Mouse (Mus musculus): ENCODE data around the gene Vmn2r92. TPM values are rescaled to one million over a fixed set of nuclear protein-coding genes. Genes with fewer than 3 reads are reported as not detected.
"Not testable (repeated sequence)": the region's sequence is repeated elsewhere in the genome, so short reads cannot be mapped to it uniquely, and the experiment has no call there.

Gene Vmn2r92
- not detected in 2 replicates for polyA plus RNA-seq (2014; fragmentation: Nextera tagmentation; extraction: Ambion mirVana)

DNA sequence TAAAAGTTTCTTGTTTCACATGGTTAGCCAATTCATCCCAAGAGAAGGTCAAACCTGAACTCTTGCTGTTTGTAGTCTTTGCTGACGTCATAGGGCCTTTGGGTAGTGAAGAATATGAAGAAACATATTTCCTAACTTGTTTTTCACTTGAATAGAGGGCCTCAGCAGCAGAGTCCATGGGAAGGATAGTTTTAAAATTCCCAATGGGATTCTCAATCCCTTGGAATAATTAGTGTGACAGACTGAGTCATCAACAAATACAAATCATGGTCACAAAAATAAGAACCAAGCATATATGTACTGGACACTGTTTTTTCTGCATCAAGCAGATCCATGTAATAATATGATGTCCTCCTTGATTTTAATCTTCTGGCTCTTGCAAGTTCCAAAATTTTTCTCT, at the start of gene Vmn2r92:
Vmn2r92 (plus strand) TSS at position 301 of the 400 bp plus-strand sequence.
- H3K4me1 ChIP-seq (ENCODE audit: control insufficient read depth, insufficient read depth, low read length); ATAC-seq (replicated peaks; ENCODE audit: insufficient number of reproducible peaks, low FRiP score, low TSS enrichment); H3K27ac ChIP-seq (ENCODE audit: low read depth, low read length); H3K4me2 ChIP-seq; H3K9ac ChIP-seq (ENCODE audit: low read depth, low read length); H3K4me3 ChIP-seq (ENCODE audit: low read depth, low read length); H3K27me3 ChIP-seq (ENCODE audit: control insufficient read depth, insufficient read depth, low read length); H3K9me3 ChIP-seq (replicated peaks; ENCODE audit: control insufficient read depth, low read length); H3K36me3 ChIP-seq (ENCODE audit: control insufficient read depth, insufficient read depth, low read length): not testable (repeated sequence)
- 54% methylated on average over 1 of the region's 1 CpGs for WGBS (ENCODE audit: insufficient replicate concordance)

DNA sequence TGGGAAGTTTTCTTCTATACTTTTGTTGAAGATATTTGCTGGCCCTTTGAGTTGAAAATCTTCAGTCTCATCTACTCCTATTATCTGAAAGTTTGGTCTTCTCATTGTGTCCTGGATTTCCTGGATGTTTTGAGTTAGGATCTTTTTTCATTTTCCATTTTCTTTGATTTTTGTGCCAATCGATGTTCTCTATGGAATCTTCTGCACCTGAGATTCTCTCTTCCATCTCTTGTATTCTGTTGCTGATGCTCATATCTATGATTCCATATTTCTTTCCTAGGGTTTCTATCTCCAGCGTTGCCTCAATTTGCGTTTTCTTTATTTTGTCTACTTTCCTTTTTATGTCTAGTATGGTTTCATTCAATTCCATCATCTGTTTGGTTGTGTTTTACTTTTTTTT, 49.4 kb upstream of the Vmn2r92 start:
- H3K9me3 ChIP-seq (replicated peaks; ENCODE audit: control insufficient read depth, low read length); H3K27me3 ChIP-seq (ENCODE audit: control insufficient read depth, insufficient read depth, low read length); ATAC-seq (replicated peaks; ENCODE audit: insufficient number of reproducible peaks, low FRiP score, low TSS enrichment); H3K36me3 ChIP-seq (ENCODE audit: control insufficient read depth, insufficient read depth, low read length); H3K4me1 ChIP-seq (ENCODE audit: control insufficient read depth, insufficient read depth, low read length); H3K9ac ChIP-seq (ENCODE audit: low read depth, low read length); H3K27ac ChIP-seq (ENCODE audit: low read depth, low read length); H3K4me2 ChIP-seq; H3K4me3 ChIP-seq (ENCODE audit: low read depth, low read length): not testable (repeated sequence)
- WGBS (ENCODE audit: insufficient replicate concordance), result 74% methylated on average over 3 of the region's 3 CpGs

DNA sequence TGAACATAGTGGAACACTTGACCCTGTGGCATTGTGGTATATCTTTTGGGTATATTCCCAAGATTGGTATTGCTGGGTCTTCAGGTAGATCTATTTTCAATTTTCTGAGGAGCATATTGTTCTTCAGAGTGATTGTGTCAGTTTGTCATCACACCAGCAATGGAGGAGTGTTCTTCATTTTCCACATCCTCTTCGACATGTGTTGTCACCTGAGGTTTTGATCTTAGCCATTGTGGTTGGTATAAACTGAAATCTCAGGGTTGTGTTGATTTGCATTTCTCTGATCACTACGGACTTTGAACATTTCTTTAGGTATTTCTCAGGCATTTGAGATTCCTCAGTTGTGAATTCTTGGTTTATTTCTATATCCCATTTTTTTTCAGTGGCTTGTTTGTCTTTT, 9.5 kb downstream of the Vmn2r92 start:
- H3K9ac ChIP-seq (ENCODE audit: low read depth, low read length); H3K9me3 ChIP-seq (replicated peaks; ENCODE audit: control insufficient read depth, low read length); ATAC-seq (replicated peaks; ENCODE audit: insufficient number of reproducible peaks, low FRiP score, low TSS enrichment); H3K27ac ChIP-seq (ENCODE audit: low read depth, low read length); H3K36me3 ChIP-seq (ENCODE audit: control insufficient read depth, insufficient read depth, low read length); H3K4me3 ChIP-seq (ENCODE audit: low read depth, low read length); H3K4me2 ChIP-seq; H3K4me1 ChIP-seq (ENCODE audit: control insufficient read depth, insufficient read depth, low read length); H3K27me3 ChIP-seq (ENCODE audit: control insufficient read depth, insufficient read depth, low read length): not testable (repeated sequence)
- 69% methylated on average over 2 of the region's 2 CpGs for WGBS (ENCODE audit: insufficient replicate concordance)

DNA sequence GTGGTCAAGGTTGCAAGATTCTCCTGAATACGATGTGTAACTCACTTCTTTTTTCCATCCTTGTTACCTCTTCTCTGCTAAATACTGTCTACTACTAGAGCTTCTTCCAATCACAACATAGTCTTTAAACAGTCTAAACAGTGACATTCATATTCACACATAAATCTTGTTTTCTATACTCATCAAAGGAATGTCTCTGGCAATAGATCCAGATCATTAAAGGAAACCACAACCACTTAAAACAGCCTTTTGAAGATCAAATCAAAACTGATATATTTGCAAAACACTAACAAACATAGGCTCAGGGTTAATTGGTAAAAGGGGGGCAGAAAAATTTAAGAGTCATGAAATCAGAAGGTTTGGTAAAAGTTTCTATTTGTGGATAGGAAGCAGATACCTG, 38.0 kb downstream of the Vmn2r92 start:
- Histone ChIP-seq H3K9me3 (replicated peaks; ENCODE audit: control insufficient read depth, low read length) (no peaks in the 10 kb centered on the region), H3K27ac (ENCODE audit: low read depth, low read length) (no peak overlapping the region), H3K4me3 (ENCODE audit: low read depth, low read length) (no peak overlapping the region), H3K27me3 (ENCODE audit: control insufficient read depth, insufficient read depth, low read length) (no peaks in the 10 kb centered on the region), H3K4me1 (ENCODE audit: control insufficient read depth, insufficient read depth, low read length) (no peaks in the 10 kb centered on the region), H3K36me3 (ENCODE audit: control insufficient read depth, insufficient read depth, low read length) (no peaks in the 10 kb centered on the region), H3K9ac (ENCODE audit: low read depth, low read length) (no peak overlapping the region), H3K4me2 (no peak overlapping the region)
- 83% methylated on average over 1 of the region's 1 CpGs for WGBS (ENCODE audit: insufficient replicate concordance)
- ATAC-seq (replicated peaks; ENCODE audit: insufficient number of reproducible peaks, low FRiP score, low TSS enrichment), result no peak

DNA sequence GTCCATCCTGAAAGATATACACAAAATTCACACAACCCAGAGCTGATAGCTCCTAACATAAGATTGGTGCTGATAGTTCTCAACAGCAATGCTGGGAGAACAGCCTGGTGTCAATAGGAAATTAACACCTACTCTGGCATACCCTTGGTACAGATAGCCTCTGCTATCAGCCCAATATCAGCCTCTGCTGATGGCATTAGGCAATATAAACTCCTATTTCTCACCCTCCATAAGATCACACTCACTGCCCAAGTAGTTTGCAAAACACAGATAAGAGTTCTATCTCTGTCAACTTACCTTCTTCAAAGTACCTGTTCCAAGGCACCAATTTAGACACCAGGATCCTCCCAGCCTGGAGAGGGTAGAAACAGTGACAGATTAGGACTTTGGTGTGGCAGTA, 69.6 kb downstream of the Vmn2r92 start:
- Histone ChIP-seq H3K9ac (ENCODE audit: low read depth, low read length) (no peak overlapping the region), H3K27me3 (ENCODE audit: control insufficient read depth, insufficient read depth, low read length) (no peaks in the 10 kb centered on the region), H3K9me3 (replicated peaks; ENCODE audit: control insufficient read depth, low read length) (peaks cover 5% of the 10 kb centered on the region; the same call in 1 of the 2 replicates), H3K27ac (ENCODE audit: low read depth, low read length) (no peak overlapping the region), H3K36me3 (ENCODE audit: control insufficient read depth, insufficient read depth, low read length) (no peaks in the 10 kb centered on the region), H3K4me3 (ENCODE audit: low read depth, low read length) (no peak overlapping the region), H3K4me1 (ENCODE audit: control insufficient read depth, insufficient read depth, low read length) (no peaks in the 10 kb centered on the region), H3K4me2 (no peak overlapping the region)
- no peak for ATAC-seq (replicated peaks; ENCODE audit: insufficient number of reproducible peaks, low FRiP score, low TSS enrichment)

DNA sequence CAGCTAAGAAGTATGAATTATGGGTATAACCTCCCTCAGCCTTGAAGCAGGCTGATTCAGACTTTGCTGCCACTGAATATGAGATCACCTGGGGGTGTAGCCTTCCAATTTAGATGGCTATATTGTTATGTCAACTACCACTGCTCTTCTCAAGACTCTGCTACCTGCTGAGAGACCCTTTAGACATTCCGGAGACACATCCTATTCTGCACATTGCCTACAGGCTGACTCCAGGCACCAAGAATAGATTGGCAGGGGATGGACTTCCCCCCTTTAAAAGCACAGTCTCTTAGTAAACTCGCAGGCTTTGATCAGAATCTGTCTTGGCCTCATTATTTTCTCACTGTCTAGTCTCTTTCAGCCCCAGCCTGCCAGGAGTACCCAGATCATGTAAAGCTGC, 80.3 kb downstream of the Vmn2r92 start:
- Histone ChIP-seq H3K36me3 (ENCODE audit: control insufficient read depth, insufficient read depth, low read length) (no peaks in the 10 kb centered on the region), H3K9ac (ENCODE audit: low read depth, low read length) (no peak overlapping the region), H3K27me3 (ENCODE audit: control insufficient read depth, insufficient read depth, low read length) (no peaks in the 10 kb centered on the region), H3K4me3 (ENCODE audit: low read depth, low read length) (no peak overlapping the region), H3K27ac (ENCODE audit: low read depth, low read length) (no peak overlapping the region), H3K4me2 (no peak overlapping the region), H3K4me1 (ENCODE audit: control insufficient read depth, insufficient read depth, low read length) (no peaks in the 10 kb centered on the region), H3K9me3 (replicated peaks; ENCODE audit: control insufficient read depth, low read length) (peaks cover 2% of the 10 kb centered on the region)
- WGBS (ENCODE audit: insufficient replicate concordance), result 64% methylated on average over 2 of the region's 2 CpGs
- ATAC-seq (replicated peaks; ENCODE audit: insufficient number of reproducible peaks, low FRiP score, low TSS enrichment), result no peak

DNA sequence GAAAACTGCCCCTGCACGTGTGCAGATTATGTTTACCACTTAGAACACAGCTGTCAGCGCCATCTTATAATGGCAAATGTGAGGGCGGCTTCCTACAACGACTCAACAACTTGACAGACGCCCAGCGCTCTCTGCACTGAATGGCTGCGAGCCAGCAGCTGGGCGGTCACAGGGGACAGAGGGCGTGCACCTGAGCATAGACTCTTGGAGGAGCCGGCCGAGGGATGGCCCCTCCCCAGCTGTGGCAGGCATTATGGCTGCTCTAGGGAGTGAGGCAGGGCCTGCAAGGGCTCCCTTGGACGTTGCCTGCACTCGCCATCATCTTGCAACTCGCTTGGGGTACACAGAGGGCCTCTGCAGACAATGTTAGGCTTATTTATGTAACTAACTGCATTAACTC, 85.2 kb downstream of the Vmn2r92 start:
- 77% methylated on average over 13 of the region's 14 CpGs for WGBS (ENCODE audit: insufficient replicate concordance)
- ATAC-seq (replicated peaks; ENCODE audit: insufficient number of reproducible peaks, low FRiP score, low TSS enrichment), result no peak

More for the DNA sequence above, 85.2 kb downstream of the Vmn2r92 start:
- H3K4me3 ChIP-seq (ENCODE audit: low read depth, low read length), result no peak overlapping the region
- no peak overlapping the region for H3K4me2 ChIP-seq
- H3K27ac ChIP-seq (ENCODE audit: low read depth, low read length), result no peak overlapping the region
- no peak overlapping the region for H3K9ac ChIP-seq (ENCODE audit: low read depth, low read length)
- H3K27me3 ChIP-seq (ENCODE audit: control insufficient read depth, insufficient read depth, low read length), result no peaks in the 10 kb centered on the region
- no peaks in the 10 kb centered on the region for H3K4me1 ChIP-seq (ENCODE audit: control insufficient read depth, insufficient read depth, low read length)
- H3K36me3 ChIP-seq (ENCODE audit: control insufficient read depth, insufficient read depth, low read length), result no peaks in the 10 kb centered on the region
- peaks cover 3% of the 10 kb centered on the region for H3K9me3 ChIP-seq (replicated peaks; ENCODE audit: control insufficient read depth, low read length)

Other genes with a start within 250 kb of the Vmn2r92 start
- not detected in 2 replicates for gene Fpr-rs4, start 130.2 kb upstream of the Vmn2r92 start, polyA plus RNA-seq (2014; fragmentation: Nextera tagmentation; extraction: Ambion mirVana)
- not detected in 2 replicates for gene Vmn2r124, start 102.5 kb upstream of the Vmn2r92 start, polyA plus RNA-seq (2014; fragmentation: Nextera tagmentation; extraction: Ambion mirVana)
- gene Vmn2r91, start 66.9 kb upstream of the Vmn2r92 start, polyA plus RNA-seq (2014; fragmentation: Nextera tagmentation; extraction: Ambion mirVana), result not detected in 2 replicates
- not detected in 2 replicates for gene Vmn2r94, start 125.9 kb downstream of the Vmn2r92 start, polyA plus RNA-seq (2014; fragmentation: Nextera tagmentation; extraction: Ambion mirVana)
- gene Vmn2r93, start 146.2 kb downstream of the Vmn2r92 start, polyA plus RNA-seq (2014; fragmentation: Nextera tagmentation; extraction: Ambion mirVana), result not detected in 2 replicates